Mouse (Mus musculus): Measurements from ENCODE around the gene Sat2.

The Sat2 gene

DNA sequence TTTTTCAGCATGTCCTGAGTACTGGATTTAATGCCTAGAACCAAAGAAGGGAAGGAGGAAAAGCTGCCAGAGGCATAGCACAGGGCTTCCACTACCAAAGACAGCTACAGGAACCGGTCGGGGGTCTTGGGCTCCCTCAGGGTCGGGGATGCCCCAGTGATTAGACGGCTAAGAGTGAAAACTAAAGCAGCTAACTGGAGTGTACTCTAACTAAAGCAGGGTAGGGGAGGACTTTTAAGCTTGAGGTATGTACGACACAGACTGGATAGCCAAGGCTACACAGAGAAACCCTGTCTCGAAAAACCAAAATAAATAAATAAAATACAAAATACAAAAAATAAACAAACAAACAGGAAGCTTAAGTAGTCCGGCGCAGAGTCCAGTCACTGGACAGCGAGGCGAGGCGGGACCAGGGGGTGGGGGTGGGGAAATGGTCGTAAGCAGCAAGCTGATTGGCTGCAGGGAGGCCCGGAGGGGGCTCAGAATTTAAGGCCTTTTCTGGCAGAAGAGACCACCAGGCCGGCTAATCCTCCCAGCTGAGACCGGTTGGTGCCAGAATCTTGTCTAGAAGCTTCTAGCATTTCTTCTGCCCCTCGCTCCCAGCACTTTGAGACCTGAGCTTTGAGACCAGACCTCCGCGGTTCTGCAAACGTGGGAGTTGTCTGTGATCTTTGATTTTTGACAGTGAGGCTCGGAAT lies at the start of gene Sat2:
Sat2 (plus strand) TSS at position 454 of the 698 bp plus-strand sequence.
- DNase-seq (ENCODE audit: low spot score): peak; percentile 86

DNA sequence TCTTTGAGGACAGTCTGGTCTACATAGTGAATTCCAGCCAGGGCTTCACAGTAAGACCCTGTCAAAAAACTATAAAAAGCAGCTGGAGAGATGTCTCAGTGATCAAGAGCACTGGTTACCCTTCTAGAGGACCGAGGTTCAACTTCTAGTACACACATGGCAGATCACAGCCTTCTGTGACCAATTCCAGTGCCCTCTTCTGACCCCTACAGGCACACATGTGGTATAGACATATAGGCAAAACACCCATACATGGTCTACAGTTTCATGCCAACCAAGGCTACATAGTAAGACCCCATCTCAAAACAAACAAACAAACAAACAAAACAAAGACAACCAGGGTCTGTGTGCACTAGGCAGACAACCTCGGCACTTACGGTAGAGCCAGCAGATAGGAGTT lies 46.6 kb upstream of the Sat2 start:
- no peak for DNase-seq (ENCODE audit: low spot score)

DNA sequence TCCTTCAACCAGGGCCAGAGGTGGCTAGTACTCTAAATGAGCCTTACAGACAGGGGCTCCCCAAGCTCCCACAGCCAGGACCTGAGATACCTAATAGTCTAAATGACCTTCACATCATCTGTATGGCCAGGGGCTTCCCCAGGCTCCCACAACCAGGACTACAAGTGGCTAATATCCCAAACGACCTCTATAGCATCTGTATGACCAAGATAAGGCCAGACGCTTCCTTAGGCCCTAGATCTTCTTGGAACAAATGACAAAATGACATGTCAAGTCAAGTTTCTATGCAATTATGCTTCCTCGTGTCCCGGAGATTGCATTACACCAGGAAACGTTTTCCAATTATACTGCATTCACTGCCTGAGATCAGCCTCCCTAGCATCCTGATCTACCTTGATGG lies 45.5 kb upstream of the Sat2 start:
- DNase-seq (ENCODE audit: low spot score): no peak

DNA sequence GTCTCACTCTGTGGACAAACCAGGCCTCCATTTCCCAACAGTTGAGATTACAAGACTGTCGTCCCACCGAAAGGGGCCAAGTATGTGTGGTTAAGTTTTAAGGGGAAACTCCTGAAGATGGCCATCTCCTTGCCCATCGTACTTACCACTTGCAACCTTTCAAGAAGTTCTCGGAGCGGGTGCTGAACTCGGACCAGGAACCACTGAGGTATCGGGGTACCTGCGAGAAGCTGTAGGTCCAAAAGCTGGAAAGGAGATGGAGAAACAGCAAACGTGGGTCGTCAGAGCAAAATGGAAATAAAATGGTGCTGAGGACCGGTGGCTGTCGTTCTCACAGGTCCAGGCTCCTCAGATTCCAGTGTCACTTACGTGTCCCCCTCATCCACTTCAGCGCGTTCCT lies 43.5 kb upstream of the Sat2 start:
- no peak for DNase-seq (ENCODE audit: low spot score)

DNA sequence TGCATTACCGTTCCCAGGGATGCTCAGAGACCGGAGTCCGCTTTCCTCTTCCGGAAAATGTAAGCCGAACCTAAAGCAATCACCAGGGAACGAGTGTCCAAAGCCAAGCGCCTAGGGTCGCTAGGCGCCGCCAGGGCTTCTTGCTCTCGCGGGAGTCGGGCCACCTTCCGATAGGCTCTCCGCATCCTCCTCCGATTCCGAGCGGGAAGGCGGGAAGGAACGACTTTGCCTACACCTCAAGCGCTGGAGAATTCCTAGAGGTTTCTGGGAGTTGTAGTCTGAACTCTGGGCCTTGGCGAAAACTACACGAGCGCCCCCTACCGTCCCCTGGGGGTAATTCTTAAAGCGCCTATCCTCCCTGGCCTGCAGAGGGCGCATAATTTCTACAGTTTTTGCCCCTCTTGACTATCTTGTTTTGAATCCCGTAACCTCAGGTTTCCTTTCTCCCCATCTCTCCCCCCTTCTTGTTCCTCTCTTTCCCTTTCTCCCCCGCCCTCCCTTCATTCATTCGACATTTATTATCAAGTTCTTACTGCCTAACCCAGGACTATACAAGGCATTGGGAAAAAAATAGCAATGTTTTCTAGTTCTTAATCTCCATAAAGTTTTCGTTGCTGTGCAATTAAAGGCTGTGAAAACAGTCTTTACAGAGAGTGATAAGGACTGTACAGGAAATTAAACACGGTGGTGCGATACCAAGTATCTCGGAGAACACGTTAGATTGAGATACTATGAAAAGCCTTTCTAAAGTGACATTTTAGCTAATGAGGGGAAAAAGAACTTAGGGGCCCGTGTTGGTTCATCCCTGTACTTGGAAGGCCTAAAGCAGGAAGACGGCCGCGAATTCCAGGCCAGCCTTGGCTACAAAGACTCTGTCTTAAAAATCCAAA lies 42.5 kb upstream of the Sat2 start:
- DNase-seq (ENCODE audit: low spot score): peak; percentile 99

DNA sequence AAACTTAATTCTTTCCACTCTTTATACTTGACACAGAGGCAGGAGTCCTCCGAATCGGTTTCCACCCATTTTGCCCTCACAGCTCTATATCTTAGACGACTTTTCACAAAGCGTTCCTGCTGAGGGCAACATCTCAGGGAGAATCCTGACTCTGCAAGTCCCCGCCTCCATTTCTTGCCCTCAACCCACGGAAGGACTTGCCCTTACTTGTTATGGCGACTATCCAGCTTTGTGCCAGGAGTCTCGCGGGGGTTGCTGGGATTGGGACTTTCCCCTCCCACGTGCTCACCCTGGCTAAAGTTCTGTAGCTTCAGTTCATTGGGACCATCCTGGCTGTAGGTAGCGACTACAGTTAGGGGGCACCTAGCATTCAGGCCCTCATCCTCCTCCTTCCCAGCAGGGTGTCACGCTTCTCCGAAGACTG lies 41.7 kb upstream of the Sat2 start, which contains the start of the genes Wrap53 and Trp53:
Wrap53 (minus strand) TSS at position 165 of the 424 bp plus-strand sequence.
Trp53 (plus strand) TSS at position 269 of the 424 bp plus-strand sequence.
- DNase-seq (ENCODE audit: low spot score): peak; percentile 94

DNA sequence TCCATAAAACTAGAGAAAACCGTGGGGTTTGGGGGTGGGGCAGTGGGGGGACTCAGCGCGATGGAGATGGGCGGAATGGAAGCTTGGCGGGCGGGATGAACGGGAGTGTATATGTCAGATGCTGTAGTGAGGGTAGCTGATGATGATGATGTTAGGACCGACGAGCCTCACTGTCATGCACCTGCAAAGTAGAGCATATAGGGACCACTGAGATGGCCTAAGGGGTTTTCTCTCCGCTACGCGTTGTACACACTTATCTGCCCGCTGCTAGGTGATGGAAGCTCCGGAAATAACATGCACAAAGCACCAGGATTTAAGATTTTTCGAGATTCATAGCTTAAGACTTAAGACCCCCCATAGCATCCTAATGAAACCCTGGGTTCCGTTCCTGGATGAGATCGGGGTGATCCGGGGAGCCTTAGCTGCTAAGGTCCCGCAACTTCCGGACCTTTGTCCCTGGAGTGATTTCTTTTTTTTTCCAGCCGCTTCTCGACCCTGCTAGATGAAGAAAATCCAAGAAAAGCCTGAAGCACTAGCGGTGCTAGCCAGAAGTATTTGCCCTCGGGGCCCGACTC lies 41.2 kb upstream of the Sat2 start:
- DNase-seq (ENCODE audit: low spot score): peak; percentile 48

DNA sequence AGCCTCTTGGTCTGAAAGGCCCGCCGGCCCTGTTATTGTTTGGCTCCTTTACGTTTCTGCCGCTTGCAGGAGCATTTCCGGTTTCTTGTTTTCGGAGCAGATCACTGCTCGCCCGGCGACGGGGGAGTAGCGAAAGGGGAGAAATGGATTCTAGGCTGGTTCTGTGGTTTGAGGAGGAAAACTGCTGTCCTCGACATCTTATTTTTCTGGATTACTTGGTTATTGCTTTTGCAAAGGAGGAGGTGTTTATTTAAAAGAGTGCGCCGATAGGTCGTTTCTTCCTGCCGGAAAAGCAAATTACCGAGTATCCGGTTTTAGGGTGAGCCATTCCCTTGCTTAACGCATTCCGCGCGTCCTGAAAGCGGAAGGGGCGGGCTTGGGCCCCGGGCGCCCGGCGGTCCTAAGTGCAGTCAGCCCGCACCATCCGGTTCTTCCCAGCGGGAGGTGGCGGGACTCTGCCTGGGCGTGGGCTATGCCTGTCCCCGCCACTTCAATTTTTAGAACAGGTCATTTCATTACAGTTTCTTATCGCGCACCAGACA lies 40.6 kb upstream of the Sat2 start:
- DNase-seq (ENCODE audit: low spot score): peak; percentile 95

DNA sequence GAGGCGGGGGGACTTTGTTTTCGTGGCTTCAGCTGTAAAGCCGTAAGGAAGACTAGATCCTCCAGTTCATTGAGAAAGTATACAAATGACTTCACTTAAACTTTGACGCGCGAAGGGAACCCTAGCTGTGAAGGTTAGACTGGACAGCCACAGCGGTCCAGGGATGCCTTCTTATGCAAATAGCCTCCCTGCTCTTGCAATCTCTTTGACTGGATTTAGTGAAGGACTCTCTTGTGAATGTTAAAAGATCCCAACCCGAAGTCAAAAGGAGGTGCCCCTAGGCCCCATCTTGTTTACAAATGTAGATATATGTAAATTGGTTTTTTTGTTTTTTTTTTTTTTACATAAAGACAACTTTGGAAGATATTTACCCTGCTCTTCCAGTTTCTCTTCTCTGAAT lies 40.0 kb upstream of the Sat2 start:
- DNase-seq (ENCODE audit: low spot score): no peak

DNA sequence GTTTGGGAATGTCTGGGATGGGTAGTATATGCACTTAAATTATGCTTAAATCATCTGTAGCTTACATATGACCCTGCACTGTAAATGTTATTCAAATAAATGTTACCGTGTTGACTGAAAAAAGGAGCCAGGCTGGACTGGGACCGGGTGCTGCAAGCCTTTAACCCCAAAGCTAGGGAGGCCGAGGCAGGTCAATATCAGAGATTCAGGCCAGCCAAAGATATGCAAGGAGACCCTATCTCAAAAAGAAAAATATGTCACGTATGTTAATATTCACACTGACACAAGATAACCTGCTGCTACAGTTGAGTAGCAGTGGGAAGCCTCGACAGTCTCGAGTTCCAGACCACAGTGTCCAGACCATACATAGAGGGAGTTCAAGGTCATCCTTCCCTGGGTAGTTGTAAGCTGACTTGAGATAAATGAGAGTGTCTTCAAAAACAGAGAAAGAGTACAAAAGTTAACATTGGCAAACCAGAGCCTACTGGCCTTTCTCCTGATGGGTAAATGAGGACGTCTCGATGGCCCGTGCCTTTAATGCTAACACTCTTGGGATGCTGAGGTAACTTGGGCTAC lies 39.5 kb upstream of the Sat2 start:
- DNase-seq (ENCODE audit: low spot score): no peak

DNA sequence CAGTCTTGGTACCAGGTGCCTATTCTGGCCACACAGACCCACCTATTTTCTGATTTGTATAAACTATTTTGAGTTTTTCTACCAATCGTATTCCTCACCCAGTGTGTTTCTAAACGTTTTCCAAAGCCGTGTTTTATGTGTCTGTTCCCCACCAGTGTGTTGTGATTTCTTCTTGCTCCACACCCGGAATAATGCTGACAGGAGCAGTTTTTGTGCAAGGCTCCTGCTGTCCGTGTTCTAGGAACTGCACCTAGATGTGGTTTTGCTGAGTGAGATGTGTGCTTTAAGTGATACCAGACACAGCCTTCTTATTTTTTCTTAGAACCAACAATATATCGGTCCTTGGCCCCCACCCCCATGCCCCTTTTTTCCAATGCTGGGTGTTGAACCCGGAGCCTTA lies 37.8 kb upstream of the Sat2 start:
- no peak for DNase-seq (ENCODE audit: low spot score)

DNA sequence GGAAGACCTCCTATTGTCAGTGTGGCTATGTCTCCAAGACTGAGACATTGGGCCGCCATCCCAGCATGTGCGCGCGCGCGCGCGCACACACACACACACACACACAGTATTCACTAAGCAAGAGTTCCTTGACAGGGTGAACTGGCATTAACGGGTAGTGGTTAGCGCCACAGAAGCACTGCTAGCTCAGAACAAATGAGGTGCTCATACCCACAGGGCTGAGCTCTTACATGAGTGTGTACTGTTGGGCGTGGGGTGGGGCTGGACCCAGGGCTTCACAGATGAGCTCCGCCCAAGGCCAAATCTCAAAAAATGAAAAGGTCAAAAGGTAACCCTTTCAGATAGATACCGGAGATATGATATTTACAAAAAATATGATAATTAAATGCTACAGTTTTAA lies 36.9 kb upstream of the Sat2 start:
- no peak for DNase-seq (ENCODE audit: low spot score)

DNA sequence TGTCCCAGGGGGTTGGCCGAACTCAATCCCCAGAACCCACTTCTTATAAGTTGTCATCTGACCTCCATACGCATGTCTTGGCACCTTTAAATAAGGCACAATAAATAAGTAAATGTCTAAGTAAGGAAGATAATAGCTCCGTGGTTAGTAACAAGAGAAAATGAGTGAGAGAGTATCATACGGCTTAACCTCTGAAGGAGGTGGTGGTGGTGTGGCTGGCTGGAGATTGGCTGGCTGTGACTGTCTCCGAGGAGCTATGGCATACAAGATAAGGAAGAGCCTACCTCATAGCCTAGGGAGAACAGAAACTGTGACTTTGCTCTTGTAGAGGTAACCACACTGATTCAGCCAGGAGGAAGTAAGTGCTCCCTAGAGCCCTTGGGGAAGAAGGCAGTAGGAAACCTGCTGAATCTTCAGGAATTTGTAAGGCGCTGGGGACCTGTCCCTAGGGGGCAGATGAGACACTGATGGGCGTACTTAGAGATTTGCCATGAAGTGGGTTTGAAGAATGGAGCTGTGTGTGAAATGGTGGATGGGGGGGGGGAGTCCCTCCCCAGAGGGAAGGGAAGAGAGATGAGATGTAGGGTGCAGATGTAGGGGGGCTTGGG lies 36.0 kb upstream of the Sat2 start:
- DNase-seq (ENCODE audit: low spot score): no peak

DNA sequence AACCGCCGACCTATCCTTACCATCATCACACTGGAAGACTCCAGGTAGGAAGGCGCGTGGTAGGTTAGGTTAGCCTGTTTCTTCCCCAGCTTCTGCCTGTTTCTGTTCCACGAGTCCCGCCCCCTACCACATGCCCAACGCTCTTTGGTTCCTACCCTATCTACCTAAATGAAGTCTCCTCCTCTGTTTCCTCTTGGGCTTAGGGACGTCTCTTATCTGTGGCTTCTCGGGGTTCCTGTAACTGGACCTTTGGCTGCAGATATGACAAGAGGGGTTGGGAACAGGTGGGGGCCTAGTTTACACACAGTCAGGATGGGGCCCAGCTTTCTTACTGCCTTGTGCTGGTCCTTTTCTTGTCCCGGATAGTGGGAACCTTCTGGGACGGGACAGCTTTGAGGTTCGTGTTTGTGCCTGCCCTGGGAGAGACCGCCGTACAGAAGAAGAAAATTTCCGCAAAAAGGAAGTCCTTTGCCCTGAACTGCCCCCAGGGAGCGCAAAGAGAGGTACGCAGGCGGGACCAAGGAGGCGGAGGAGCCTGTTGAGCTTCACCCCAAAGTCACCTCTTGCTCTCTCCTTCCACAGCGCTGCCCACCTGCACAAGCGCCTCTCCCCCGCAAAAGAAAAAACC lies 32.5 kb upstream of the Sat2 start:
- no peak for DNase-seq (ENCODE audit: low spot score)

DNA sequence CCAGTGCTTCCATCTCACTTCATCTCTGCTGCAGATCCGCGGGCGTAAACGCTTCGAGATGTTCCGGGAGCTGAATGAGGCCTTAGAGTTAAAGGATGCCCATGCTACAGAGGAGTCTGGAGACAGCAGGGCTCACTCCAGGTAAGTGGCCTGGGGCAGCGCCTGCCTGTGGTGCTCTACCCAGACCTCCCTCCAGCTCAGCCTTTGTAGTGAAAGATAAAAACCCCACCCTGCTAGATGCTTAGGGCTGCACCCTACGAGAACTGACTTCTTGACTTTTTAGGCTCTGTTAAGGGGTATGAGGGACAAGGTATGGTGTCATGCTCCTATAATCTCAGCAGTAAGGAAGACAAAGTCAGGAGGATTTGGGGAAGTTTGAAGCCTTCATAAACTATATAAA lies 31.2 kb upstream of the Sat2 start:
- DNase-seq (ENCODE audit: low spot score): no peak

DNA sequence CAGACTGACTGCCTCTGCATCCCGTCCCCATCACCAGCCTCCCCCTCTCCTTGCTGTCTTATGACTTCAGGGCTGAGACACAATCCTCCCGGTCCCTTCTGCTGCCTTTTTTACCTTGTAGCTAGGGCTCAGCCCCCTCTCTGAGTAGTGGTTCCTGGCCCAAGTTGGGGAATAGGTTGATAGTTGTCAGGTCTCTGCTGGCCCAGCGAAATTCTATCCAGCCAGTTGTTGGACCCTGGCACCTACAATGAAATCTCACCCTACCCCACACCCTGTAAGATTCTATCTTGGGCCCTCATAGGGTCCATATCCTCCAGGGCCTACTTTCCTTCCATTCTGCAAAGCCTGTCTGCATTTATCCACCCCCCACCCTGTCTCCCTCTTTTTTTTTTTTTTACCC lies 30.4 kb upstream of the Sat2 start:
- DNase-seq (ENCODE audit: low spot score): no peak

DNA sequence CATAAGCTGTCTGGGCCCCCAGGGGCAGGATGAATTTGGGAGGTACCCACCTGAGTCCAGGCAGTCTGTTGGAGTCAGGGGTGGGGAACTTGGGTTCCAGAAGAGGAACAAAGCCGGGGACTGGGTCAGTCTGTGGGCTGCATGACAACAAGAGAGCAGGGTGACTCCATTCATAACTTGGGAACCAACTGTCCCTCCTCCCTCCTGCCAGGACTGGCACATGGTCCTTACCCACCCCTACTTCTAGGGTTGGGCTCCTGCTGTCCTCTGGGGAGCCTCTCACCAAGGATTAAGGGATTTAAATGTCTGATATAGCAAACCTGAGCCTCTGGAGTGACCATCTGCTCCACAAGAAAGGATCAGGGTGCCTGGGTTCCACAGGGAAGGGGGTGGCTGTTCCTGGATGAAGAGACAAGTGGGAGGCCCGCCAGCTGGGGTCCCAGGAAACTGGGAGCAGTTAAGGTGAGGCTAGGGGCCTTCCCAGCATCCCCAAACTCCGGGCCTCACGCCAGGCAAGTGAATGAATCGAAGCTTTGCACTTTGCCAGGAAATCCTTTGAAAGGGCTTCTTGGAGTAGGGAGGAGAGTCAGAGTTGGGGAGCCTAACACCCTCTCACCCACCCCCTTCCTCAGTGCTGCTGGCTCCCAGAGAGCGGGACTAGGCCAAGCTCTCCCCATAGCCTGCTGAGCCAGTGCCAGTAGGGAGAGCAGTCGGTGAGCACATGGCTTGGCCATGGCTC lies 29.8 kb upstream of the Sat2 start:
- DNase-seq (ENCODE audit: low spot score): no peak

DNA sequence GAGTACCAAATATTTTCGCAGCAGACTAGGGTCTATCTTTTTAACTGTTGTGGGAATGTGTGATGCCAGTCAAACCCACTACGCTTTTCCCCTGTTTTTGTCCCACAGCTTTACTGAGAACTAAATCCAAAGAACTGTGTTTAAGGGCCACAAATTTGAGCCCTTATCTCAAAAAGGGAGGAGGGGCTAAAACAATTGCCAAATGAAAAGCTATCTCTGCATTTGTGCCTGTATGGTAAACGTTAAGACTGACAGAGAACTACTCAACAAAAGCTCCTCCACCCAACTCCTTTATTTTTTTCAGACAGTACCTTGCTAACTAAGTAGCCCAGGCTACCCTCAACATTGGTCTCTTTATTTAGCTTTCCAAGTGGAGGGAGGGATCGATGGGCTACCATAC lies 29.0 kb upstream of the Sat2 start:
- no peak for DNase-seq (ENCODE audit: low spot score)

DNA sequence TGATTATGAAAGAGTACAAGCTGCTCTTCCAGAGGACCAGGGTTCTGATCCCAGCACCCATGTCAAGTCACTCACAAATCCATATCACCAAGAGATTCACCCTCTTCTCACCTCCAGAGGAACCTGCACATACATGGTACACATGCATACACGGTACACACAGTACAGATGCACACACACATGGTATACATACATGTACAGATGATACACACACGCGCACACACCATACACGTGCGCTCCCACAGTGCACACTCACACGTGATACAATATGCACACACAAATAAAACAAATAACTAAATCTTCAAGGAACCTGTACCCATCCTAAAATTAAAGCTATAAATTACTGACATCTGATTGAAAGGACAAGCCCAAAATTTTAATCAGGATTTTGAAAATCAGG lies 27.0 kb upstream of the Sat2 start:
- no peak for DNase-seq (ENCODE audit: low spot score)

DNA sequence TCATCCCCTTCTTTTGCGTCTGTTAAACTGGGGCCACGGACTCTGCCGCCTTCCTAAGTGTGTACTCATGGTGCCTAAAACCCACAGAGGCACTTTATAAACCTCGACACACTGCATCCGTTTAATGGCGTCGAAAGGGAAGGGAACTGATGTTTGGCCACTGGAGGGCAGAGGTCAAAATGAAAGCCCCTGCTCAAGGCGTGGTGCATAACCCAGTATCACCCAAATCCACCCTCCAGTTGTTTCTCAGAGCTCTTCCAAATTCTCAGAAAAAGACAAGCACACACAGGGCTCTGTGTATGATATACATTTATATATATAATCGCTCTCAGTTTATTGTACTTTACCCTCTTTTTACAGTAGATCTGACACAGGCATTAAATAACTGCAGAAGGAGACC lies 22.4 kb upstream of the Sat2 start:
- DNase-seq (ENCODE audit: low spot score): no peak

DNA sequence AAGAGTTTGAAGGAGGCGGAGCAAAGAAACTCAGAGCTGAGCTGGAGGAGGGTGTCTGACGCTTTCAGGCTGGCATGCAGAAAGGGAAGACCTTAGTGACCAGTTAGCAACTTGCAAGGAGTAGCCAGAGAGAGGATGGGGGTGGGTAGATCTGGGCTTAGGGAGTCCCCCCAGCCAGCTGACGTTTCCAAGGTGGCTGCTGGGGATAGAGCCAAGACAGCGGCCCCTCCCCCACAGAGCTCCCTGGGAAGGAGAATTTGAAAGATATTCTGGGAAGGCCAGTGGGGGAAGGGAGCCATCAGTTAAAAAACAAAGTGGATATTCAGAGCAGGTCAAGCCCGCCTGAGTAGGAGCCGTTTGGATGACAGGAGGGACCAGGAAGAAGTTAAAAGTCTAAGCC lies 21.7 kb upstream of the Sat2 start:
- DNase-seq (ENCODE audit: low spot score): no peak

Measured in yolk sac, embryonic 10.5 days (tissue).